Mouse (Mus musculus) G1E (cell line): ENCODE results near the gene Nxpe5. TPM values are rescaled to one million over a fixed set of nuclear protein-coding genes. Genes with fewer than 3 reads are reported as not detected.

Source experiments
- ATAC-seq: 2 replicates; pipeline ENCODE4 v1.8.0; 2016; ENCODE audit warnings: mild to moderate bottlenecking; ENCODE audit not compliant: insufficient number of reproducible peaks, poor library complexity, low FRiP score, severe bottlenecking; ENCODE audit errors: extremely low read depth
- DNase-seq: peaks from one replicate; pipeline ENCODE4 v3.0.0; 2012; ENCODE audit warnings: low spot score
- H3K27me3 ChIP-seq: 2 replicates; pipeline ENCODE4 v1.6.1; 2012; ENCODE audit warnings: mild to moderate bottlenecking, low read length, inconsistent platforms; ENCODE audit not compliant: insufficient read depth
- H3K36me3 ChIP-seq: replicated peaks from 2 replicates; pipeline ENCODE3; 2012; ENCODE audit warnings: mild to moderate bottlenecking, inconsistent platforms
- H3K4me1 ChIP-seq: 2 replicates; pipeline ENCODE4 v1.6.1; 2012; ENCODE audit warnings: low read depth, low read length, inconsistent platforms, mixed read lengths; ENCODE audit not compliant: insufficient read depth
- H3K4me3 ChIP-seq: 2 replicates; pipeline ENCODE4 v1.5.1; 2012; ENCODE audit warnings: low read depth, mild to moderate bottlenecking, inconsistent platforms, low read length, moderate library complexity, mixed read lengths
- H3K9me3 ChIP-seq: replicated peaks from 2 replicates; pipeline ENCODE4 v1.6.1; 2012; ENCODE audit warnings: inconsistent platforms
- CTCF ChIP-seq: IDR thresholded peaks from 2 replicates; pipeline ENCODE4 v1.5.1; 2012; ENCODE audit warnings: low read depth, low read length, inconsistent platforms, mixed read lengths
- GATA1 ChIP-seq: IDR thresholded peaks from 2 replicates; pipeline ENCODE4 v1.6.1; 2012; ENCODE audit warnings: borderline replicate concordance, low read length, inconsistent platforms, mixed read lengths
- GATA2 ChIP-seq: IDR thresholded peaks from 2 replicates; pipeline ENCODE4 v1.6.1; 2012; ENCODE audit warnings: low read depth, low read length, inconsistent platforms, borderline replicate concordance
- POLR2AphosphoS5 ChIP-seq: IDR thresholded peaks from 2 replicates; pipeline ENCODE4 v1.6.1; 2012; ENCODE audit warnings: low read depth, low read length, inconsistent platforms; ENCODE audit not compliant: insufficient replicate concordance
- TAL1 ChIP-seq: conservative IDR thresholded peaks from 2 replicates; pipeline ENCODE4 v1.6.1; 2012; ENCODE audit warnings: low read depth, low read length, inconsistent platforms, mixed read lengths
- polyA plus RNA-seq: library from polyadenylated mRNA; stranded (reverse); fragments of >175 nt; gene quantifications from 2 replicates; pipeline ENCODE4 v1.2.3, GENCODE M21; 2012
- total RNA-seq, 2 experiments: library from RNA; stranded (forward) in 1 of 2; stranded (reverse) in 1 of 2; fragments of 200-1000 nt in 1 of 2; fragments of >200 nt in 1 of 2; fragmentation: Nextera tagmentation in 1 of 2; gene quantifications; 2 replicates each; pipeline ENCODE4 v1.2.3; 2014 to 2017

Gene Nxpe5
- total and polyA plus RNA-seq, 3 experiments, result 0.38 TPM; not detected in 2

DNA sequence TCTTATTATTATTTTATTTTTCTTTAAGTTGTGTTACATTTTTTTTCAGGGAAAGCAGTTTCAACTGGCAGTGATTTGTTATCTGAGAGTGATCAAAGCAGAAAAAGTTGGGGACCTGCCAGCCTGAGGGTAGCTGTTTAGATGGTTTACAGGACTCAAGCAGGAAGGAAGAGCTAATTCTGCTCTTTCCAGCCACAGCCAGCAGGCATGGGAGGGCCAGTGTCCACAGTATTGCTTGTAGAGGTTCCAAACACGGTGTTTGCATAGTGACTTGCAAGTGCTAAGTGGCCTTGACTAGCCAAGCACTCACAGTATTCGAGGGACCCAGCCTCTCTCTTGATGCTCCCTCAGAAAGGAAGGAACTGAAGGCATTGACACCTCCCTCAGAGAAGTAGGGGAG is 15.8 kb downstream of the Nxpe5 start:
- Histone ChIP-seq H3K36me3 (no peaks in the 10 kb centered on the region), H3K4me1 (no peaks in the 10 kb centered on the region), H3K9me3 (no peaks in the 10 kb centered on the region), H3K27me3 (peaks cover 23% of the 10 kb centered on the region), H3K4me3 (no peak overlapping the region)
- no peak for DNase-seq
- no peak for ATAC-seq
- TF ChIP-seq POLR2AphosphoS5 (no peak), GATA1 (no peak), CTCF (no peak), GATA2 (no peak)

- H3K36me3 ChIP-seq, result peaks cover 1% of the 10 kb centered on the region
- no peak for DNase-seq
- no peak overlapping the region for H3K4me3 ChIP-seq
- TF ChIP-seq GATA1, result no peak
- TF ChIP-seq POLR2AphosphoS5, result no peak
- no peak for TF ChIP-seq TAL1
- no peak for TF ChIP-seq GATA2
- no peak for TF ChIP-seq CTCF
- 0 out of 2 replicates have a peak, but pooled peaks cover 3% of the 10 kb centered on the region for H3K9me3 ChIP-seq
- ATAC-seq, result no peak
- peaks cover 16% of the 10 kb centered on the region for H3K4me1 ChIP-seq
- H3K27me3 ChIP-seq, result peaks cover 7% of the 10 kb centered on the region
Measured at GRCm38 (mm10) chr5:138251144-138251543, 25.4 kb downstream of the Nxpe5 start.

GRCm38 (mm10) chr5:138253061-138253460 is 27.4 kb downstream of the Nxpe5 start:
- no peak overlapping the region for H3K4me3 ChIP-seq
- ATAC-seq, result no peak
- peaks cover 19% of the 10 kb centered on the region for H3K36me3 ChIP-seq
- peaks cover 34% of the 10 kb centered on the region for H3K4me1 ChIP-seq
- H3K27me3 ChIP-seq, result peaks cover 7% of the 10 kb centered on the region
- DNase-seq, result no peak
- TF ChIP-seq POLR2AphosphoS5 (no peak), CTCF (no peak), GATA2 (no peak)
- H3K9me3 ChIP-seq, result 0 out of 2 replicates have a peak, but pooled peaks cover 3% of the 10 kb centered on the region

DNA sequence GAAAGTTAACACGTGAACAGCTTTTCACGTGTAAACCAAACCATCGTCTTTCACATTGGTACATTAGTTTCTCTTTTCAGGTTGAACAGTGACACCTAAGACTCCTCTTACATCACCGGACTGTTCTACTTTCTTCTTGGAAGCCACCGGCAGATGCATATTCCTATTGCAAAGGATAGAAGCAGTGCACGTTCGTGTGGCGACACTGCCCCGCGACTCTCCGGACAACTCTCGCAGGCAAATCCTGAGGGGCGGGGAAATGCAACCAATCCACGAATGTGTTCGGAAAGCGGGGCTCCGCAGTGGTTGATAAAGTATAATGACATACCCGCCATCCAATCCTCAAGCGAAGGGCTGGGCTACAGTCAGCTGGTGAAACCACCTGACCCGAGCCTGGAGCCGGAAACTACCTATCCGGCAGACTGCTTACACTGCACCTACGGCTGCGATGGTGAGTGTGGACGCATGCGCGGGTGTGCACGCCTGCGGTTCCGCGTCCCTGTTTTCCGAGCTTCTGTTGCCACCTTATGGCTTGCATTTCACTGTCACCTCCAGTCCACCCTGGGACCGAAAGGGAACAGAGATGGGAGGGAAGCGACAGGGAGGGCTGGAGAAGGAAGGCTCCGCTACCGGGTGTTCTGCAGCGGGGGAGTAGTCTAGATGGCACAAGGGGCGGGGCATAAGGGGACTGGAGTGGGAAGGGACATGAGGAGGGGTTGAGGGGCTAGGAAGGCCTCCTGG is 29.8 kb downstream of the Nxpe5 start, which contains the start of gene Lamtor4:
Lamtor4 (plus strand) TSS at position 130 of the 741 bp plus-strand sequence.
- H3K9me3 ChIP-seq, result 0 out of 2 replicates have a peak, but pooled peaks cover 3% of the 10 kb centered on the region
- ATAC-seq, result peak; percentile 93
- peaks cover 43% of the 10 kb centered on the region for H3K36me3 ChIP-seq
- TF ChIP-seq GATA2 (no peak), TAL1 (no peak), CTCF (no peak)
- H3K4me1 ChIP-seq, result peaks cover 59% of the 10 kb centered on the region
- peak; percentile 95 for DNase-seq
- H3K27me3 ChIP-seq, result 0 out of 2 replicates have a peak, but pooled peaks cover 4% of the 10 kb centered on the region
- H3K4me3 ChIP-seq, result peak within 1 kb of the TSS; percentile 74

DNA sequence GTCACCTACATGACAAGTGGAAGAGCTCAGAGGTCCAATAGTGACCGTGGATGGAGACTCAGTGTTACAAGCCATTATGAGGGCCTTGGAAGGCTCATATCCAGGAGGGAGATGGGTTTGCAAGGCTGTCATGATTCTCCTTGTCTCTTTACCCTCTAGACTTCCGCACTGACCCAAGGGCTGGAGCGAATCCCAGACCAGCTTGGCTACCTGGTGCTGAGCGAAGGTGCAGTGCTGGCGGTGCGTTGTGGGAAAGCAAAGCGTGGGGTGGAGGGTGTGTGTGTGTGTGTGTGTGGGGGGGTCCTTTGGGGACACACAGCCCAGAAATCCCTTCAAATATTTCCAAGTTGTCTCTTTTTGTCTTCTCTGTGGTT is 30.4 kb downstream of the Nxpe5 start:
- Histone ChIP-seq H3K9me3 (0 out of 2 replicates have a peak, but pooled peaks cover 3% of the 10 kb centered on the region), H3K36me3 (peaks cover 46% of the 10 kb centered on the region), H3K27me3 (0 out of 2 replicates have a peak, but pooled peaks cover 2% of the 10 kb centered on the region), H3K4me3 (peak overlapping the region; percentile 74), H3K4me1 (peaks cover 64% of the 10 kb centered on the region)
- DNase-seq (no peak), ATAC-seq (no peak; the same call in 1 of the 2 replicates)
- TF ChIP-seq POLR2AphosphoS5 (no peak), GATA1 (no peak), GATA2 (no peak), TAL1 (no peak), CTCF (no peak)

GRCm38 (mm10) chr5:138256966-138257584 is 31.4 kb downstream of the Nxpe5 start:
- peaks cover 74% of the 10 kb centered on the region for H3K4me1 ChIP-seq
- 0 out of 2 replicates have a peak, but pooled peaks cover 3% of the 10 kb centered on the region for H3K9me3 ChIP-seq
- ATAC-seq, result no peak
- DNase-seq, result no peak
- peaks cover 56% of the 10 kb centered on the region for H3K36me3 ChIP-seq
- no peak overlapping the region; the same call in 1 of the 2 replicates for H3K4me3 ChIP-seq
- TF ChIP-seq CTCF (no peak), TAL1 (no peak), POLR2AphosphoS5 (no peak), GATA1 (no peak), GATA2 (no peak)
- H3K27me3 ChIP-seq, result no peaks in the 10 kb centered on the region
